Mouse (Mus musculus) lung, postnatal 14 days (tissue): ENCODE measurements around the gene Jarid2.

Experiments used
- DNase-seq: peaks from one replicate; pipeline ENCODE4 v3.0.0; 2021

Jarid2 gene

GRCm38 (mm10) chr13:44784551-44784950 lies 55.3 kb downstream of the Jarid2 start:
- DNase-seq, result no peak

GRCm38 (mm10) chr13:44786291-44786690 lies 57.0 kb downstream of the Jarid2 start:
- DNase-seq, result peak; percentile 43

- no peak for DNase-seq
Measured at GRCm38 (mm10) chr13:44788352-44789125, 59.3 kb downstream of the Jarid2 start.

GRCm38 (mm10) chr13:44789982-44790381 lies 60.7 kb downstream of the Jarid2 start:
- no peak for DNase-seq

- no peak for DNase-seq
Measured at GRCm38 (mm10) chr13:44792361-44792892, 63.2 kb downstream of the Jarid2 start.

GRCm38 (mm10) chr13:44795891-44796290 lies 66.6 kb downstream of the Jarid2 start:
- DNase-seq, result no peak

GRCm38 (mm10) chr13:44796775-44797174 lies 67.5 kb downstream of the Jarid2 start:
- DNase-seq, result peak; percentile 27

- no peak for DNase-seq
Measured at GRCm38 (mm10) chr13:44798280-44798679, 69.0 kb downstream of the Jarid2 start.

GRCm38 (mm10) chr13:44799166-44799565 lies 69.9 kb downstream of the Jarid2 start:
- DNase-seq, result no peak

GRCm38 (mm10) chr13:44800059-44800458 lies 70.8 kb downstream of the Jarid2 start:
- no peak for DNase-seq

GRCm38 (mm10) chr13:44804876-44805275 lies 75.6 kb downstream of the Jarid2 start:
- peak; percentile 71 for DNase-seq

GRCm38 (mm10) chr13:44808307-44808706 lies 79.0 kb downstream of the Jarid2 start:
- DNase-seq, result no peak

GRCm38 (mm10) chr13:44811021-44811420 lies 81.7 kb downstream of the Jarid2 start:
- no peak for DNase-seq

- DNase-seq, result no peak
Measured at GRCm38 (mm10) chr13:44811601-44812000, 82.3 kb downstream of the Jarid2 start.

- no peak for DNase-seq
Measured at GRCm38 (mm10) chr13:44812381-44812780, 83.1 kb downstream of the Jarid2 start.

GRCm38 (mm10) chr13:44819400-44819799 lies 90.1 kb downstream of the Jarid2 start:
- DNase-seq, result peak; percentile 62

- DNase-seq, result no peak
Measured at GRCm38 (mm10) chr13:44822578-44822977, 93.3 kb downstream of the Jarid2 start.

- DNase-seq, result no peak
Measured at GRCm38 (mm10) chr13:44828903-44829302, 99.6 kb downstream of the Jarid2 start.

GRCm38 (mm10) chr13:44832104-44832503 lies 102.8 kb downstream of the Jarid2 start:
- DNase-seq, result no peak

- no peak for DNase-seq
Measured at GRCm38 (mm10) chr13:44832866-44833265, 103.6 kb downstream of the Jarid2 start.

- peak; percentile 69 for DNase-seq
Measured at GRCm38 (mm10) chr13:44833353-44833752, 104.1 kb downstream of the Jarid2 start.

- DNase-seq, result no peak
Measured at GRCm38 (mm10) chr13:44837445-44837844, 108.2 kb downstream of the Jarid2 start.

- peak; percentile 85 for DNase-seq
Measured at GRCm38 (mm10) chr13:44839866-44840835, 110.9 kb downstream of the Jarid2 start.
